8 mouse cellular contexts compared by ENCODE assay signal in the genomic region with DNA sequence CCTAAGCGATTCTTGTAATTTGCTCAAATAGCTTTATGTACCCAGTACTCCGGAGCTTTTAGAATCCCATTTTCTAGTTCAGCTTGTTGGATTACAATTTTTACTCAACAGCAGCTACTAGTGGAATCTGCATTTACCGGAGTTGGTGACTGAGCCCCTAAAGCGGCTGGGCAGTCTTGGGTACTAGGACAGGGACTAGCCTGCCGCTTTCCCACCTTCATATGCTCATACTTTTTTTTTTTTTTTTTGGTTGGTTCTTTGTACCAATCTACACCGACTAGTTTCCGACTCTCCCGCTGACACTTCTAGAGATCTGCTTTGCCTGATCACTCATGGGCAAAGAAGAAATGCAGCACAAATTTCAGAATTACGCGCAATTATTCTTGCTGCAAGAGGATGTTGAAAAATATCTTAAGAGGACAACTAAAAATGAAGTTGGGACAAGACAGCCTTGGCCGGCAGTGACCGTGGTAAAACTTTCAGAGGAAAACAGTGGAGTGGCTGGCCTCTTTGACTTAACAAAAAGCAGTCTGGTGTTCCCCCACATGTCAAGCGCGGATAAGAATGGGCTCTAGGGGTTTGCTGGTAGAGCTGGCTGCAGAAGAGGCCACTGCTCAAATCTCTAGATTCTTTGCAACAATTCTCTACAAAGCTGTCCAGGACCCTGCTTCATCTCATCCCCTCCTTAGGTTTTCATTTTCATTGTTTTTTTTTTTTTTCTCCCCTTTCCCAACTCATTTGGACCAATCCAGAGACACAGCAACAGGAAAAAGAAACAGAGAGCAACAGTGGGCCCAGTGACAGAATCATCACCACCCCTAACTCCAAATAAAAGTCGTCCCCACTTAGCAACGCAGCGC. TPM values are rescaled to one million over a fixed set of nuclear protein-coding genes. Genes with fewer than 3 reads are reported as not detected.
DNase-seq lines count a peak whose midpoint lies in the region; ATAC-seq and TF ChIP-seq lines count a peak whose summit lies in the region.

No protein-coding gene starts in this region.

- 0 out of 2 replicates have a peak, but pooled peaks cover 2% of the 10 kb centered on the region for H3K36me3 ChIP-seq in liver, embryonic 11.5 days (ENCODE audit: control insufficient read depth, insufficient read depth, low read length)
- H3K36me3 ChIP-seq in hindbrain, embryonic 12.5 days, result peaks cover 6% of the 10 kb centered on the region; the same call in 1 of the 2 replicates
- peaks cover 16% of the 10 kb centered on the region; the same call in 1 of the 2 replicates for H3K36me3 ChIP-seq in neural tube, embryonic 12.5 days

- peak overlapping the region; percentile 30 for H3K4me3 ChIP-seq in liver, embryonic 11.5 days (ENCODE audit: low read depth, low read length)
- peak overlapping the region; percentile 21 for H3K4me3 ChIP-seq in embryonic fibroblast, embryonic 13.5 days (ENCODE audit: insufficient read depth, low read length)
- H3K4me3 ChIP-seq in hindbrain, embryonic 12.5 days, result peak overlapping the region; percentile 76
- peak overlapping the region; percentile 34 for H3K4me3 ChIP-seq in neural tube, embryonic 12.5 days

- H3K9ac ChIP-seq in liver, embryonic 11.5 days (ENCODE audit: low read depth, low read length), result peak overlapping the region; percentile 51
- peak overlapping the region; percentile 79 for H3K9ac ChIP-seq in hindbrain, embryonic 12.5 days
- peak overlapping the region; percentile 100 for H3K9ac ChIP-seq in neural tube, embryonic 12.5 days

- no peaks in the 10 kb centered on the region for H3K9me3 ChIP-seq in liver, embryonic 11.5 days (ENCODE audit: control insufficient read depth, low read length)
- H3K9me3 ChIP-seq in hindbrain, embryonic 12.5 days (replicated peaks), result no peaks in the 10 kb centered on the region
- no peaks in the 10 kb centered on the region for H3K9me3 ChIP-seq in neural tube, embryonic 12.5 days

- H3K27ac ChIP-seq in liver, embryonic 11.5 days (ENCODE audit: low read depth, low read length), result peak overlapping the region; percentile 38; the same call in 1 of the 2 replicates
- peak overlapping the region; percentile 59 for H3K27ac ChIP-seq in embryonic fibroblast, embryonic 13.5 days (ENCODE audit: insufficient read depth, low read length)
- peak overlapping the region; percentile 100 for H3K27ac ChIP-seq in hindbrain, embryonic 12.5 days
- H3K27ac ChIP-seq in neural tube, embryonic 12.5 days, result peak overlapping the region; percentile 51; the same call in 1 of the 2 replicates

- ATAC-seq in liver, embryonic 11.5 days (replicated peaks; ENCODE audit: low FRiP score), result no peak
- ATAC-seq in hindbrain, embryonic 12.5 days (ENCODE audit: low FRiP score), result no peak
- ATAC-seq in neural tube, embryonic 12.5 days (ENCODE audit: low FRiP score, low read depth), result no peak
- no peak for ATAC-seq in frontal cortex, adult (ENCODE audit: low TSS enrichment)

- H3K4me1 ChIP-seq in liver, embryonic 11.5 days (replicated peaks; ENCODE audit: control insufficient read depth, insufficient read depth, low read length), result peaks cover 25% of the 10 kb centered on the region
- H3K4me1 ChIP-seq in embryonic fibroblast, embryonic 13.5 days (ENCODE audit: control insufficient read depth, insufficient read depth, low read length), result no peaks in the 10 kb centered on the region; the same call in 1 of the 2 replicates
- H3K4me1 ChIP-seq in hindbrain, embryonic 12.5 days, result peaks cover 63% of the 10 kb centered on the region
- H3K4me1 ChIP-seq in neural tube, embryonic 12.5 days, result peaks cover 67% of the 10 kb centered on the region

- TF ChIP-seq POLR2A in embryonic fibroblast, embryonic 13.5 days (IDR thresholded peaks at IDR 0.05; ENCODE audit: low read depth, low read length), result no peak

- 46% methylated on average over 17 of the region's 17 CpGs for WGBS in liver, embryonic 11.5 days
- WGBS in hindbrain, embryonic 12.5 days, result 16% methylated on average over 17 of the region's 17 CpGs
- 15% methylated on average over 17 of the region's 17 CpGs for WGBS in neural tube, embryonic 12.5 days

- no peak for TF ChIP-seq CTCF in embryonic fibroblast, embryonic 13.5 days (IDR thresholded peaks at IDR 0.05; ENCODE audit: borderline replicate concordance, insufficient read depth, low read length)

- no peaks in the 10 kb centered on the region for H3K27me3 ChIP-seq in liver, embryonic 11.5 days (replicated peaks; ENCODE audit: control insufficient read depth, insufficient read depth, low read length)
- H3K27me3 ChIP-seq in hindbrain, embryonic 12.5 days, result no peaks in the 10 kb centered on the region
- H3K27me3 ChIP-seq in neural tube, embryonic 12.5 days (replicated peaks), result no peaks in the 10 kb centered on the region

- no peak for DNase-seq in liver, embryonic 11.5 days (ENCODE audit: low spot score)
- DNase-seq in liver, result no peak
- no peak for DNase-seq in left cerebral cortex, postnatal 4 days
- DNase-seq in gastrocnemius, postnatal 14 days, result no peak

- intact Hi-C loops in left cerebral cortex, postnatal 4 days (cut with DNase I), result no loop called here
- intact Hi-C loops in gastrocnemius, postnatal 14 days (cut with DNase I; ENCODE audit: low total_unique reads), result no loop called here

- H3K4me2 ChIP-seq in liver, embryonic 11.5 days, result peak overlapping the region; percentile 55
- peak overlapping the region; percentile 85 for H3K4me2 ChIP-seq in hindbrain, embryonic 12.5 days (replicated peaks)
- H3K4me2 ChIP-seq in neural tube, embryonic 12.5 days (replicated peaks), result peak overlapping the region; percentile 92

RNA-seq across cellular contexts. Expression of gene Meis1, which starts 9.0 kb away (rescaled TPM):
- polyA plus RNA-seq in liver, embryonic 11.5 days (2014; fragmentation: Nextera tagmentation; extraction: Ambion mirVana), result 44.7 and 46.6 TPM in 2 replicates
- 22.1 and 34.6 TPM in 2 replicates for polyA plus RNA-seq in embryonic fibroblast, embryonic 13.5 days (2011; ENCODE audit: insufficient read length, low read depth, missing spikeins)
- 173 and 204 TPM in 2 replicates for polyA plus RNA-seq in hindbrain, embryonic 12.5 days (2016; fragmentation: Nextera tagmentation; extraction: Ambion mirVana)
- polyA plus RNA-seq in neural tube, embryonic 12.5 days (2016; fragmentation: Nextera tagmentation; extraction: Ambion mirVana), result 188 and 191 TPM in 2 replicates
- total RNA-seq in left cerebral cortex, postnatal 4 days (2021), result 1 to 10 TPM; 9.1 to 9.7 TPM
- total RNA-seq in gastrocnemius, postnatal 14 days (2021), result 1 to 10 TPM; 4.1 to 4.5 TPM

Comparison
In these comparisons a context has a peak if more than half of its experiments do, and no peak if none do; other contexts are left out.
1. H3K27ac ChIP-seq: peak in every context shown above with its lines; median percentile 100 in hindbrain, embryonic 12.5 days; 59 in embryonic fibroblast, embryonic 13.5 days; 51 in neural tube, embryonic 12.5 days; 38 in liver, embryonic 11.5 days.
2. H3K4me3 ChIP-seq: peak in every context shown above with its lines; median percentile 76 in hindbrain, embryonic 12.5 days; 34 in neural tube, embryonic 12.5 days; 30 in liver, embryonic 11.5 days; 21 in embryonic fibroblast, embryonic 13.5 days.